Mouse (Mus musculus): ENCODE results near the gene Ptgfrn. TPM values are rescaled to one million over a fixed set of nuclear protein-coding genes. Genes with fewer than 3 reads are reported as not detected.

Gene Ptgfrn
- polyA plus RNA-seq, 1 experiment from 2014 or later, result 0.46 TPM

- Histone ChIP-seq H3K27ac (no peak overlapping the region), H3K4me3 (replicated peaks) (no peak overlapping the region), H3K4me2 (no peak overlapping the region), H3K9me3 (replicated peaks) (no peaks in the 10 kb centered on the region), H3K4me1 (replicated peaks) (peaks cover 4% of the 10 kb centered on the region), H3K9ac (no peak overlapping the region), H3K36me3 (no peaks in the 10 kb centered on the region), H3K27me3 (no peaks in the 10 kb centered on the region)
- WGBS (ENCODE audit: insufficient replicate concordance), result 31% methylated on average over 2 of the region's 2 CpGs
- DNase-seq, result no peak
- no peak for ATAC-seq (ENCODE audit: low read depth)
Measured at GRCm38 (mm10) chr3:101058203-101058602, 51.9 kb downstream of the Ptgfrn start.

- DNase-seq, result no peak
- Histone ChIP-seq H3K9me3 (replicated peaks) (no peaks in the 10 kb centered on the region), H3K27ac (no peak overlapping the region), H3K4me1 (replicated peaks) (peaks cover 4% of the 10 kb centered on the region), H3K9ac (no peak overlapping the region), H3K4me3 (replicated peaks) (no peak overlapping the region), H3K36me3 (no peaks in the 10 kb centered on the region), H3K27me3 (no peaks in the 10 kb centered on the region), H3K4me2 (no peak overlapping the region)
- WGBS (ENCODE audit: insufficient replicate concordance), result 52% methylated on average over 8 of the region's 8 CpGs
- no peak for ATAC-seq (ENCODE audit: low read depth)
Measured at GRCm38 (mm10) chr3:101055216-101055615, 54.9 kb downstream of the Ptgfrn start.

GRCm38 (mm10) chr3:101051601-101052000, 58.5 kb downstream of the Ptgfrn start:
- 55% methylated on average over 4 of the region's 4 CpGs for WGBS (ENCODE audit: insufficient replicate concordance)

GRCm38 (mm10) chr3:101049997-101050396, 60.1 kb downstream of the Ptgfrn start:
- H3K9me3 ChIP-seq (replicated peaks), result no peaks in the 10 kb centered on the region
- H3K27me3 ChIP-seq, result no peaks in the 10 kb centered on the region
- H3K36me3 ChIP-seq, result no peaks in the 10 kb centered on the region
- H3K4me3 ChIP-seq (replicated peaks), result no peak overlapping the region
- 60% methylated on average over 9 of the region's 9 CpGs for WGBS (ENCODE audit: insufficient replicate concordance)
- ATAC-seq (ENCODE audit: low read depth) (no peak), DNase-seq (no peak)
- no peak overlapping the region for H3K4me2 ChIP-seq
- no peak overlapping the region for H3K9ac ChIP-seq
- no peaks in the 10 kb centered on the region for H3K4me1 ChIP-seq (replicated peaks)
- H3K27ac ChIP-seq, result no peak overlapping the region

More at GRCm38 (mm10) chr3:101051601-101052000, 58.5 kb downstream of the Ptgfrn start:
- no peaks in the 10 kb centered on the region for H3K27me3 ChIP-seq
- H3K4me3 ChIP-seq (replicated peaks), result no peak overlapping the region
- H3K36me3 ChIP-seq, result no peaks in the 10 kb centered on the region
- H3K9me3 ChIP-seq (replicated peaks), result no peaks in the 10 kb centered on the region
- H3K9ac ChIP-seq, result no peak overlapping the region
- no peak for ATAC-seq (ENCODE audit: low read depth)
- no peak overlapping the region for H3K4me2 ChIP-seq
- H3K4me1 ChIP-seq (replicated peaks), result no peaks in the 10 kb centered on the region
- DNase-seq, result no peak
- H3K27ac ChIP-seq, result no peak overlapping the region

GRCm38 (mm10) chr3:101048781-101049180, 61.3 kb downstream of the Ptgfrn start:
- no peak for ATAC-seq (ENCODE audit: low read depth)
- DNase-seq, result no peak

GRCm38 (mm10) chr3:101047586-101048275, 62.3 kb downstream of the Ptgfrn start:
- H3K9ac ChIP-seq, result no peak overlapping the region
- H3K27me3 ChIP-seq, result no peaks in the 10 kb centered on the region
- no peaks in the 10 kb centered on the region for H3K4me1 ChIP-seq (replicated peaks)
- ATAC-seq (ENCODE audit: low read depth) (no peak), DNase-seq (no peak)
- H3K4me3 ChIP-seq (replicated peaks), result no peak overlapping the region
- H3K36me3 ChIP-seq, result no peaks in the 10 kb centered on the region
- no peak overlapping the region for H3K4me2 ChIP-seq
- WGBS (ENCODE audit: insufficient replicate concordance), result 69% methylated on average over 15 of the region's 15 CpGs
- H3K9me3 ChIP-seq (replicated peaks), result no peaks in the 10 kb centered on the region
- H3K27ac ChIP-seq, result no peak overlapping the region

More at GRCm38 (mm10) chr3:101048781-101049180, 61.3 kb downstream of the Ptgfrn start:
- no peak overlapping the region for H3K27ac ChIP-seq
- no peaks in the 10 kb centered on the region for H3K4me1 ChIP-seq (replicated peaks)
- no peaks in the 10 kb centered on the region for H3K27me3 ChIP-seq
- no peak overlapping the region for H3K4me2 ChIP-seq
- no peak overlapping the region for H3K9ac ChIP-seq
- no peak overlapping the region for H3K4me3 ChIP-seq (replicated peaks)
- no peaks in the 10 kb centered on the region for H3K9me3 ChIP-seq (replicated peaks)
- 56% methylated on average over 2 of the region's 2 CpGs for WGBS (ENCODE audit: insufficient replicate concordance)
- H3K36me3 ChIP-seq, result no peaks in the 10 kb centered on the region

- Histone ChIP-seq H3K4me3 (replicated peaks) (no peak overlapping the region), H3K4me1 (replicated peaks) (no peaks in the 10 kb centered on the region), H3K27me3 (no peaks in the 10 kb centered on the region), H3K4me2 (no peak overlapping the region), H3K36me3 (no peaks in the 10 kb centered on the region), H3K9ac (no peak overlapping the region), H3K27ac (no peak overlapping the region), H3K9me3 (replicated peaks) (no peaks in the 10 kb centered on the region)
- WGBS (ENCODE audit: insufficient replicate concordance), result 81% methylated on average over 15 of the region's 15 CpGs
- DNase-seq (no peak), ATAC-seq (ENCODE audit: low read depth) (no peak)
Measured at GRCm38 (mm10) chr3:101045431-101045830, 64.6 kb downstream of the Ptgfrn start.

- Histone ChIP-seq H3K27ac (no peak overlapping the region), H3K4me2 (no peak overlapping the region)
- no peak for ATAC-seq (ENCODE audit: low read depth)
Measured at GRCm38 (mm10) chr3:101044686-101045085, 65.4 kb downstream of the Ptgfrn start.

GRCm38 (mm10) chr3:101041997-101042396, 68.1 kb downstream of the Ptgfrn start:
- no peaks in the 10 kb centered on the region for H3K36me3 ChIP-seq
- DNase-seq, result no peak
- no peaks in the 10 kb centered on the region for H3K4me1 ChIP-seq (replicated peaks)

More at GRCm38 (mm10) chr3:101044686-101045085, 65.4 kb downstream of the Ptgfrn start:
- H3K9me3 ChIP-seq (replicated peaks), result no peaks in the 10 kb centered on the region
- H3K27me3 ChIP-seq, result no peaks in the 10 kb centered on the region
- H3K9ac ChIP-seq, result no peak overlapping the region
- DNase-seq, result no peak
- no peak overlapping the region for H3K4me3 ChIP-seq (replicated peaks)
- H3K4me1 ChIP-seq (replicated peaks), result no peaks in the 10 kb centered on the region
- no peaks in the 10 kb centered on the region for H3K36me3 ChIP-seq
- WGBS (ENCODE audit: insufficient replicate concordance), result 74% methylated on average over 6 of the region's 6 CpGs

GRCm38 (mm10) chr3:101037984-101038545, 72.0 kb downstream of the Ptgfrn start:
- Histone ChIP-seq H3K4me1 (replicated peaks) (no peaks in the 10 kb centered on the region), H3K4me2 (no peak overlapping the region), H3K9me3 (replicated peaks) (no peaks in the 10 kb centered on the region), H3K4me3 (replicated peaks) (no peak overlapping the region), H3K9ac (no peak overlapping the region), H3K27me3 (no peaks in the 10 kb centered on the region), H3K36me3 (no peaks in the 10 kb centered on the region), H3K27ac (no peak overlapping the region)
- ATAC-seq (ENCODE audit: low read depth), result no peak
- no peak for DNase-seq
- 51% methylated on average over 5 of the region's 5 CpGs for WGBS (ENCODE audit: insufficient replicate concordance)

More at GRCm38 (mm10) chr3:101041997-101042396, 68.1 kb downstream of the Ptgfrn start:
- Histone ChIP-seq H3K9ac (no peak overlapping the region), H3K27me3 (no peaks in the 10 kb centered on the region), H3K4me2 (no peak overlapping the region), H3K9me3 (replicated peaks) (no peaks in the 10 kb centered on the region), H3K27ac (no peak overlapping the region), H3K4me3 (replicated peaks) (no peak overlapping the region)
- ATAC-seq (ENCODE audit: low read depth), result no peak
- 69% methylated on average over 7 of the region's 7 CpGs for WGBS (ENCODE audit: insufficient replicate concordance)

GRCm38 (mm10) chr3:101036001-101036400, 74.1 kb downstream of the Ptgfrn start:
- H3K9ac ChIP-seq, result no peak overlapping the region
- no peak for DNase-seq
- 0 out of 2 replicates have a peak, but pooled peaks cover 4% of the 10 kb centered on the region for H3K4me1 ChIP-seq (replicated peaks)
- H3K4me2 ChIP-seq, result no peak overlapping the region
- H3K9me3 ChIP-seq (replicated peaks), result no peaks in the 10 kb centered on the region
- no peak for ATAC-seq (ENCODE audit: low read depth)
- H3K27ac ChIP-seq, result no peak overlapping the region
- H3K36me3 ChIP-seq, result no peaks in the 10 kb centered on the region
- no peaks in the 10 kb centered on the region for H3K27me3 ChIP-seq
- 84% methylated on average over 2 of the region's 2 CpGs for WGBS (ENCODE audit: insufficient replicate concordance)
- no peak overlapping the region for H3K4me3 ChIP-seq (replicated peaks)

- Histone ChIP-seq H3K27ac (no peak overlapping the region), H3K27me3 (no peaks in the 10 kb centered on the region), H3K4me1 (replicated peaks) (0 out of 2 replicates have a peak, but pooled peaks cover 4% of the 10 kb centered on the region), H3K9ac (no peak overlapping the region), H3K4me3 (replicated peaks) (no peak overlapping the region), H3K4me2 (no peak overlapping the region), H3K9me3 (replicated peaks) (no peaks in the 10 kb centered on the region), H3K36me3 (no peaks in the 10 kb centered on the region)
- ATAC-seq (ENCODE audit: low read depth) (no peak), DNase-seq (no peak)
- WGBS (ENCODE audit: insufficient replicate concordance), result 64% methylated on average over 9 of the region's 9 CpGs
Measured at GRCm38 (mm10) chr3:101034509-101034908, 75.6 kb downstream of the Ptgfrn start.

Data from liver, embryonic 13.5 days (tissue).